Mouse (Mus musculus) C2C12 (cell line): ENCODE data around the gene Rhobtb1. TPM values are rescaled to one million over a fixed set of nuclear protein-coding genes. Genes with fewer than 3 reads are reported as not detected.

ENCODE experiments used
- H3K27me3 ChIP-seq: one replicate; pipeline ENCODE4 v1.6.1; 2011; ENCODE audit not compliant: control insufficient read depth, insufficient read depth, insufficient read length
- H3K36me3 ChIP-seq: one replicate; pipeline ENCODE4 v1.6.1; 2011; ENCODE audit not compliant: control insufficient read depth, insufficient read depth
- H3K4me3 ChIP-seq: one replicate; pipeline ENCODE4 v1.5.1; 2011; ENCODE audit warnings: mild to moderate bottlenecking, control low read depth; ENCODE audit not compliant: poor library complexity, insufficient read depth, severe bottlenecking
- H3K79me2 ChIP-seq: one replicate; pipeline ENCODE4 v1.6.1; 2011; ENCODE audit not compliant: control insufficient read depth, insufficient read depth
- H3K79me3 ChIP-seq: one replicate; pipeline ENCODE4 v1.6.1; 2011; ENCODE audit warnings: low read depth, control low read depth
- H3ac ChIP-seq: one replicate; pipeline ENCODE3; 2011; ENCODE audit warnings: low read depth; ENCODE audit not compliant: control insufficient read depth, insufficient read length
- CEBPB ChIP-seq: IDR thresholded peaks from one replicate; pipeline ENCODE4 v1.6.1; 2011; ENCODE audit warnings: low read depth, mild to moderate bottlenecking, control low read depth, moderate library complexity
- CTCF ChIP-seq: IDR thresholded peaks from one replicate; pipeline ENCODE4 v1.5.1; 2011; ENCODE audit not compliant: control insufficient read depth, insufficient read depth, insufficient read length
- FOSL1 ChIP-seq: IDR thresholded peaks from one replicate; pipeline ENCODE4 v1.8.0; 2011; ENCODE audit warnings: mild to moderate bottlenecking, low read length; ENCODE audit not compliant: poor library complexity, insufficient read depth, severe bottlenecking
- MAX ChIP-seq: IDR thresholded peaks from one replicate; pipeline ENCODE4 v1.6.1; 2011; ENCODE audit warnings: mild to moderate bottlenecking, control low read depth
- MYOD1 ChIP-seq: IDR thresholded peaks from one replicate; pipeline ENCODE4 v1.6.1; 2011; ENCODE audit warnings: low read depth; ENCODE audit not compliant: control insufficient read depth, insufficient read length
- MYOG ChIP-seq: IDR thresholded peaks from one replicate; pipeline ENCODE4 v1.6.1; 2011; ENCODE audit not compliant: control insufficient read depth, insufficient read length; ENCODE audit errors: extremely low read depth
- USF1 ChIP-seq: IDR thresholded peaks from one replicate; pipeline ENCODE4 v1.6.1; 2011; ENCODE audit warnings: low read depth, mild to moderate bottlenecking, control low read depth, moderate library complexity
- long read RNA-seq, 2 experiments: library from polyadenylated mRNA; unstranded; transcript quantifications; one replicate each; pipeline ENCODE4 v2.0.0; 2019 to 2020
- polyA plus RNA-seq: library from polyadenylated mRNA; unstranded; fragments of >200 nt; fragmentation: generic; extraction: Trizol; gene quantifications from one replicate; pipeline ENCODE4 v1.2.1, GENCODE M21; 2012; ENCODE audit warnings: missing spikeins

Gene Rhobtb1
- 3.8 TPM for polyA plus RNA-seq
- long read RNA-seq, experiment 1, full-length matches to known transcripts = 2 of 5 reads
- long read RNA-seq, experiment 1, partial matches to known transcripts = 0 of 5 reads
- long read RNA-seq, experiment 1, other reads (novel, unspliced or antisense) = 3 of 5 reads
- long read RNA-seq, experiment 2, full-length matches to known transcripts = 9 of 13 reads
- long read RNA-seq, experiment 2, partial matches to known transcripts = 0 of 13 reads
- long read RNA-seq, experiment 2, other reads (novel, unspliced or antisense) = 4 of 13 reads

DNA sequence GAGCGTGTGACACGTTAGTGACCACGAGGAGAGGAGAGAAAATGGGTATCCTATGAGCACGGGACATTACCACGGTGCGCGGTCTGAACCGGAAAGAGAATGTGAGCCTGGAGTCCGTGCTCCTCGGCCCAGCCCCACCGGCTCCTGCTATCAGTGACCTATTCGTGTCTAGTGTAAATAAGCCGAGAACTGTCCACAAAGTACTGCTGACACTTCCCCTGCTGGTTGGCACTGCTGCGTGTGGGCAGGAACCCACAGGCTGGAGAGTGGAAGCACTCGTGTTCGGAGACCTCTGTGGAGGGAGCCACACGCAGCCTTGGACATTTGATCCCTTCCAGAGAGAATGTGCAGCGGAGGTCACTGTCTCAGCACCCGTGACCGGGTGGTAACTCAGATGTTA, at the start of gene Rhobtb1:
Rhobtb1 (plus strand) TSS at position 390 of the 400 bp plus-strand sequence.
- TF ChIP-seq MYOG (no peak), USF1 (no peak), FOSL1 (no peak), CTCF (no peak), MYOD1 (no peak), CEBPB (no peak), MAX (no peak)
- H3K79me3 ChIP-seq = no peaks in the 10 kb centered on the region
- H3K36me3 ChIP-seq = no peaks in the 10 kb centered on the region
- no peaks in the 10 kb centered on the region for H3K27me3 ChIP-seq
- no peaks in the 10 kb centered on the region for H3K79me2 ChIP-seq
- H3ac ChIP-seq = no peak within 1 kb of the TSS
- H3K4me3 ChIP-seq = no peak within 1 kb of the TSS

DNA sequence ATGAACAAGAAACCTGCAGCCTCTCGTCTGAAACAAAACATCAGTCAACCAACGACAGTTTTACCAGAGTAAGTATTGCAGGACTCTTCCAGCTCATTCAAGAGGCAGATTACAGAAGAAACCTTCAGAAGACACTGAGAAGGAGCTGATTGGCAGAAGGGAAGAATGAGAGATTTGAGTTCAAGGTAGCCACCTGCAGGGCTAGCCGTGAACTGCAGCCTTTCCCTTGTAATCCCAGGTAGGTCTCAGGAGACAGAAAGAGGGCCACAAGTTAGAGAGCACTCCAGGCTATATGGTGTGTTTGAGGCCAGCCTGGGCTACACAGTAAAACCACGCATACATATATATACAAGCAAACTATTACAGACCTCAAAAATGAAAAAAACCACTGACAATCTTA, 49.2 kb upstream of the Rhobtb1 start:
- Histone ChIP-seq H3K79me2 (no peaks in the 10 kb centered on the region), H3K27me3 (no peaks in the 10 kb centered on the region), H3K4me3 (no peak overlapping the region), H3K36me3 (no peaks in the 10 kb centered on the region), H3K79me3 (no peaks in the 10 kb centered on the region), H3ac (no peak overlapping the region)
- TF ChIP-seq CEBPB (no peak), MAX (no peak), FOSL1 (no peak), CTCF (no peak), USF1 (no peak), MYOD1 (no peak), MYOG (no peak)

DNA sequence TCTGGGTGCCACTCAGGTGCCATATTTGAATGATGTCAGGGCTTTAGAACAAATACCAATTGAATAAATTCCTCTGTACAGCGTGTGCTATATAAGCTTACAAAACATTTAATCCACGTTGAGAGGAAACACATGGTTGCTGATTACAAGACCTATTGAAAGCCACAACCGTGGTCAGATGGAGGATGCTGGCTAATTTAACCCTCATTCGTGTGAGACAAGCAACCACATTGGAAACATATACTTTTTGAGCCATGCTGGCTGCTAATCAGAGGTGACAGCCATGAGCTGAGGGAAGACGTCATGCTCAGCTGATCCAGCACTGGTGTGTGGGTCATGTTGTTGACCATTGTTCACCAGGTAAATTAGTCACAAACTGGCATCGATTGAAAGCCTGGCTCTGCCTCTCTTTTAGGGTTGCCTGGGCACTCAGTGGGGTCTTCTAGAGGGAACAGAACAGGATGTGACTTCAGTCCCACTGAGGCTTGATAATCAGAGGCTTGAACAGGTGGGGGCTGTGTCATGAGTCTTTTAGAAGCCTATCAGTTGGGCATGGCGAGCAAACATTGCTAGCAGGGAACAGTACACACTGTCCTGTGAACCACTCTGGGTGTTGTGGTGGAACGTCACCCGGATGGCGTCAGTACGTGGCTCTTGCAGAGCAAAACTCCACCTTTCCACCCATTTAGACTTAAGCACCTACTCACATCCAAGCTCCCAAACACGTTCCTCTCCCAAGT, 46.9 kb upstream of the Rhobtb1 start:
- H3ac ChIP-seq = no peak overlapping the region
- no peak overlapping the region for H3K4me3 ChIP-seq
- H3K79me2 ChIP-seq = no peaks in the 10 kb centered on the region
- H3K79me3 ChIP-seq = no peaks in the 10 kb centered on the region
- no peaks in the 10 kb centered on the region for H3K27me3 ChIP-seq
- H3K36me3 ChIP-seq = no peaks in the 10 kb centered on the region
- TF ChIP-seq CEBPB (no peak), MAX (no peak), CTCF (no peak), USF1 (no peak), MYOG (no peak), MYOD1 (no peak), FOSL1 (no peak)

DNA sequence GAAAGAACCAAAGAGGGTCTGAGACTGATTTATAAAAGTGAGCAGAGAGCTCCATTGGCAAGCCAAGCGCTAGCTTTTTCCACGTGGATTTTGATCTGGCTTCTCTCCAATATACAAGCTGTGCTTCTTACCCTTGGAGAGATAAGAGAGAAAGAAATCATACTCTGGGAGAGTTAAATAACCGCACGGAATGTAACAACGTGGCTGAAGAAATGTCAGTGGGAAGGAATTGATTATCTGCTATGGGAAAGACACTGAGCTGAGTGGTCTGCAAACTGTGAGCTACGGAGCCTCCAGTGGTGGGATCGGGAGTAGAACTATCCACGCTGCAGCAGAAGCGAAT, 46.4 kb upstream of the Rhobtb1 start:
- H3ac ChIP-seq = no peak overlapping the region
- no peaks in the 10 kb centered on the region for H3K79me2 ChIP-seq
- no peaks in the 10 kb centered on the region for H3K79me3 ChIP-seq
- H3K36me3 ChIP-seq = no peaks in the 10 kb centered on the region
- H3K27me3 ChIP-seq = no peaks in the 10 kb centered on the region
- H3K4me3 ChIP-seq = no peak overlapping the region
- TF ChIP-seq USF1 = no peak
- no peak for TF ChIP-seq CTCF
- TF ChIP-seq CEBPB = no peak
- no peak for TF ChIP-seq MYOG
- TF ChIP-seq MYOD1 = no peak
- no peak for TF ChIP-seq FOSL1
- TF ChIP-seq MAX = no peak

DNA sequence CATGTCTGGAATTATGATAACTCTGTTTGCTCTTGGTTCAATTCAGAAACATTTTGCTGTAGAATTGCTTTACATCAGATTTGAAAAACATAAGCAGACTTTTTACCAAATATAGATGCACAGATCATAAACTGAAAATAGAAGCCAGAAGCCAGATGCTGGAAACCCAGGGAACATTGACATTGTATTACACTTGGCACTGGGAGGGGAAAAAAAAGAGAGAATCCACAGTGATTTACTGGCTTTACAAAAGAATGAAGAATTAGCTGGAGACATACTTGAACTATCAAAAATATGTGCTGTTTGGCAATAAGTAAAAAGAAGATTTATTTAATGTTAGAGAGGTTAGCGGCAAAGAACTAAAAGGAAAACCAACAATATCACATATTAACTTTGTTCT, 44.4 kb upstream of the Rhobtb1 start:
- TF ChIP-seq MYOD1 (no peak), MAX (no peak), USF1 (no peak), MYOG (no peak), CTCF (no peak), CEBPB (no peak), FOSL1 (no peak)
- H3K79me3 ChIP-seq = no peaks in the 10 kb centered on the region
- H3K27me3 ChIP-seq = no peaks in the 10 kb centered on the region
- H3K36me3 ChIP-seq = no peaks in the 10 kb centered on the region
- H3ac ChIP-seq = no peak overlapping the region
- H3K79me2 ChIP-seq = no peaks in the 10 kb centered on the region
- H3K4me3 ChIP-seq = no peak overlapping the region
